Mouse (Mus musculus): ENCODE data around the gene Sod1. TPM values are rescaled to one million over a fixed set of nuclear protein-coding genes. Genes with fewer than 3 reads are reported as not detected.

Sod1 gene
- total RNA-seq, 1 experiment from 2014 or later: 1,200 TPM

DNA sequence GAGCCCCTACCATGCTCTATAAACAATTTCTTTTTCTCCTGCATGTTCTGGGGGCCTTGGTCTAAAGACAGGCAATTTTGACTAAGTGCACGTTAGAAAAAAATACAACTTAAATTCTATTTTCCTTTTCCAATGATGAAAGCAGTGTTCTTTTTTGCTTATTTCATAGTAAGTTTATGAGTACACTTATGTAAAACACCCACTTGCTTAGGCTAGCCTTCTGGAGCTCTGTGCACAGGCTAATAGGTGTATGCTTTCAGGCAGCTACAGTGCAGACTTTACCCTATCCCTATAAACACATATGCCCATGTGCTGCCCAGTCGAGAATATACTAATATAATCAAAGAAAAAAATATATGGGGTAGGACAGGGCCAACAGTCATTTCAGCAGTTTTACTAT, 32.0 kb downstream of the Sod1 start:
- no peak for DNase-seq

DNA sequence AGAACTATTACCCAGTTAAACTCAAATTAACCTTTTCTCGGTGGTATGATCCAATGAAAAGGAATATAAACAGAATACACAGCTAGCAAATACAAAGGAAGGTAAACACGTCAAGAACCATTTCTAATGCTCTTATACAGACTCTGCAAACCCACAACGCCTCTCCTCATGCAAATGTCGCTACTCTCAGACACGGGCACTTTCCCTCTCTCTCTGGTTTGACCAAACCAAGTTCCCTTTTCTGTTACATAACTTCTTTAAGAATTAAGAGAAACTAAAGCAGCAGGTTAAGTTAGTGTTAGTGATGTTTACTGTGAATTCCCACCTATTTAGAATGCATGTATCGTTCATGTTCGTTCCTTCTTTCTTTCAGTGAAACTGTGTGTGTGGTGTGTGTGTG, 38.4 kb downstream of the Sod1 start:
- no peak for DNase-seq

DNA sequence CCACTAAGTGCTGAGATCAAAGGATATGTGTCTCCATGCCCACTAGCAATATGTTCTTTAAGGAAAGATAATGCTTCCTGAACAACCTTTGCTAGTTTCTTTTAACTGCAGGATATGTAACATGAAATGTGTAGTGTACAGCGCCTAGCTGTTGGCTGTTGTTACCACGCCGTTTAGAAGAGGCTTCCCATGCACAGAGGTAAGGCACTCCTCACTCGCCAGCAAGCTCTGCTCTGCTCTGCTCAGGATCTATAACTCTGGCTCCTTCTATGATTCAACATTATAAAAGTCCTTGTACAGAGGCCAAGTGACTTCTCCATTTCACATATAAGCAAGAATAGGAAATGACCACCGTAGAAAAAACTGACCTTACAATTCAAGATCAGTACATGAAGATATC, 39.1 kb downstream of the Sod1 start:
- no peak for DNase-seq

DNA sequence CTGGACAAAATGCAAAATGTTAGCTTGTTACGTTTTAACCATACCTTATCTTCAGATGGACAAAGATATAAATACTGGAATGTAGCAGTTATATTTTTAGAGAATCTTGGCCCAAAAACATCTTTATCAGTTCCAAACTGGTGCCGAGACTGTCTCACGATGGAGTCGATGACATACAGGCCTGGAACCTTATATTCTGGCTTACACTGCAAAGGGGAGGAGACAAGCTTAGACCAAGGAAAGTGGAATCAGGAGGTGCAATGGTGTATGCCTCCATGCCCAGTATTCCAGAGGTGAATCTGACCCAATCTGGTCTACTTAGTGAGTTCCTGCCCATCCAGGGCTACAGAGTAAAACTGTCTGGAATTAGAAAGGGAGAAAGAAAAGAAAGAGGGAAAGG, 39.5 kb downstream of the Sod1 start:
- no peak for DNase-seq

DNA sequence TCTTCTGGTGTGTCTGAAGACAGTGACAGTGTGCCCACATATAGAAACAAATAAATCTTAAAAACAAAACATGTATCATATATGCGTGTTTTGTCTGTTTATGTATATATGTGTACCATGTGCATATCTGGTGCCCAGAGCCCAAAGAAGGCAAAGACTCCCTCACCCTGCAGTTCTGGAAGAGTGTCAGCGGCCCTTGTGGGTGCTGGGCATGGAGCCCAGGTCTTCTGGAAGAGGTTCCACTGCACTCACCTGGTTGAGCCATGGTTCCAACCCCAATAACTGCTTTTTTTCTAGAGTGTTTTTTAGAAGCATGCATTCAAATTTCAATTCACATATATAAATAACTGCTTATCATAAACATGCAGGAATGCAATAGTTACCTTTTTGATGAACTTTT, 41.2 kb downstream of the Sod1 start:
- no peak for DNase-seq

DNA sequence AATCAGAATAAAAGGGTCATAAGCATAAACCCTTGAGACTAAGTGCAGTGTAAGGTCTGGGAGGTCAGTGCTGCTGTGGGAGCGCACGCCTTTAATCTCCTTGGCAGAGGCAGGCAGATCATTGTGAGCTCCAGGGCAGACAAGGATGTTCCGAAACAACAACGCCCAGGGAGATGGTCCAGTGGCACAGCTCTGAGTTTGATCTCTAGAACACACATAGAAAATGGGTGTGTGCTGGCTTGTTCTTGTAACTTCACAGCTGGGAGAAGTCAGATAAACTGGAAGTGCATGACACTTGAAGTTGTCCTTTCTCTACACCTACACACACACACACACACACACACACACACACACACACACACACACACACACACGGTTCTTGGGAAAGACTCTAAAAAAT, 43.5 kb downstream of the Sod1 start:
- DNase-seq: no peak

DNA sequence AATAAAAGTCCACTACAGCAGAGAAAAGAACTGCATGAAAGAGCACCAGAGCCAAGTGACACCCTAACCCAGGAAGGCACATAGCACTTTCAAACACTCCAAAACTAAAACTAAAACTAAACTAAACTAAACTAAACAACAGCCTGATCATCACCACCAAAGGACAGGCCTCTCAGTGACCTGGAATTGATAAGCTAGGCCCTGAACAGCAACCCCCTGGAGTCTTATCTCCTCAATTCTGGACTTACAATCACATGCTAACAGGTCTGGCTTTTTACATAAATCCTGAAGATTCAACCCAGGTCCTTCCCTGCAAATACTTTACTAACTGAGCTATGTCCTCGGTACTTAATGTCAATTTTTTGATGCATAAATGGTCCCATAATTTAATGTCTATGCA, 44.6 kb downstream of the Sod1 start:
- DNase-seq: no peak

DNA sequence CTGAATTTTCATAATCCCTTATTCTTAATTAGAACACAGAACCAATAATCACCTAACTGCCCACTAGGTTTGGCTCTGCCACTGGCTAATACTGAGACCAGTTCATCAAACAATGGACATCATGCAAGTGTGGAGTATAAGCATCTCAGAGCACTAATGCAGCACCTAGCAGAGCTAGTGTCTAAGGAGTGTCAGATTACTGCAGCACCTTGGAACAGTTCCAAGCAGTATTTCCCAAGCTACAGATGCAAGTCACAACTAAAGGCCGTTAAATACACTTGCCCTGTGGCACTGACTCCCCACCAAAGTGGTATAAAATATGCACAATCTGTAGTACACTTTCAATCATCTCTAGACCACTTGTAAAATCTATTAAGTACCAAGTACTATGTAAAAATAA, 46.0 kb downstream of the Sod1 start:
- DNase-seq: peak; percentile 61

DNA sequence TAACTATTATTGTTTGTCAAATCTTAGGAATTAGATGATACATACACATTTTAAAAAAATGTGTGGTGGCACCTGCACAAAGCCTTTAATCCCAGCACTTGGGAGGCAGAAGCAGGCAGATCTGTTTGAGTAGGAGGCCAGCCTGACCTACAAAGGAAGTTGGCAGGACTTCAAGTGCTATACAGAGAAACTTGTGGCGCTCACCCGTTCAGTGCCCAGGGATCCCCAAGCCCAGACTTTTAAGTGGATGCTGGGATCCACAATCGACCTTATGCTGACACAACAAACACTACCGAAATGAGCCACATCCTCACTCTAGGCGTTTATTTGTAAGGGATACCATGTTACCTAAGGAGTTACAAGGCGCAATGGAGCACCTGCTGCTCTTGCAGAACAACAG, 55.0 kb downstream of the Sod1 start:
- no peak for DNase-seq

Other genes starting within 250 kb of the Sod1 start
- 64.1 and 72.8 TPM in 2 replicates for gene Tiam1, start 77.0 kb upstream of the Sod1 start, total RNA-seq (2021)
- 46.8 and 56.0 TPM in 2 replicates for gene Scaf4, start 63.7 kb downstream of the Sod1 start, total RNA-seq (2021)
- 4.8 and 6.2 TPM in 2 replicates for gene Hunk, start 165.3 kb downstream of the Sod1 start, total RNA-seq (2021)

Data from adrenal gland, postnatal 14 days (tissue).